Mouse (Mus musculus): ENCODE measurements around the gene Tmem223.
A peak's percentile ranks its signal among the peaks of the same experiment; 100 is the strongest.

Gene Tmem223

GRCm38 (mm10) chr19:8803204-8803780, 32.5 kb downstream of the Tmem223 start:
- no peak for DNase-seq (ENCODE audit: extremely low spot score, low spot score)

DNA sequence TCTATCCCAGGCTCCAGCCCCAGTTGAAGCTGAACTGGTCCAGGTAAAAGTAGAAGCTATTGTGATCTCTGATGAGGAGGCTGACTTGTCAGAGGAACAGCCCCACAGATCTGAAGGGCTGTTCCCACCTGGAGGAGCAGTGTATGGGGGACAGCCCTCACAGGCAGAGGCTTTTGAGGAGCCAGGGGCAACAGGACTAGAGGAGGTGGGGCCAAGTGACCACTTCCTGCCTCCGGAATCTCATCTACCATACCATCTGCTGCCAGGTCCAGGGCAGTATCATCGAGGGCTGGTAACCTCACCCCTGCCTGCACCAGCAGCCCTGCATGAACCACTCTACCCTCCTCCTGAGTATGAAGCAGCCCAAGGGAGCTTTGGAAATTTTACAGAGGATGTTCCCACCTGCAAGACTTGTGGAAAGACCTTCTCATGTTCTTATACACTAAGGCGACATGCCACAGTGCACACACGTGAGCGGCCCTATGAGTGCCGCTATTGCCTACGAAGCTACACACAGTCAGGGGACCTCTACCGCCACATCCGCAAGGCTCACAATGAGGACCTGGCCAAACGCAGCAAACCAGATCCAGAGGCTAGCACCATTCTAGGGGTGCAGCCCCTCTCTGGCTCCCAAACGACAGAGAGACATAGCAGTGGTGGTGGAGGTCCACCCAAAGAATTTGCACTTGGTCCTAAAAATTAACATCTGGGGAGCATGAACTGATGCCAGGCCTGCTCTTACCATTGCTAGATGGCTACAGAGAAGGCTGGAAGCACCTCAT, 33.3 kb downstream of the Tmem223 start:
- no peak for DNase-seq (ENCODE audit: extremely low spot score, low spot score)

- no peak for DNase-seq (ENCODE audit: extremely low spot score, low spot score)
Measured at GRCm38 (mm10) chr19:8806810-8807209, 36.0 kb downstream of the Tmem223 start.

DNA sequence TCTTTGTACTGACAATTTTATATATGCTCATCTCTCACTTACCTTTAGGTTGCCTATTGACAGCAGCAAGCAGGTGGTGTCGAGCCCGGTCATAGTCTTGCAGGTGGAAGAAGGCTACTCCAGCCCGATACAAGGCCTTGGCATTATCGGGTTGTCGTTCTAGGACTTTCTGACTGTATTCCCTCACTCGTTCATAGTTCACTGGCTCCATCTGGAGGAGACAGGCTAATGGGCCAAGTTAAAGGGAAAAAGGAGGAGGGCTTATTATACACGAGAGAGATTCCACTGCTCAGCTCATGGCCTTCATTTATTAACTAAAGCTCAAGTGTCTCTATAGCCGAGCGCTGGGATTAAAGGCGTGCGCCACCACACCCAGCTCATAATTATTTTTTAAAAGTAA, 45.0 kb downstream of the Tmem223 start:
- no peak for DNase-seq (ENCODE audit: extremely low spot score, low spot score)

DNA sequence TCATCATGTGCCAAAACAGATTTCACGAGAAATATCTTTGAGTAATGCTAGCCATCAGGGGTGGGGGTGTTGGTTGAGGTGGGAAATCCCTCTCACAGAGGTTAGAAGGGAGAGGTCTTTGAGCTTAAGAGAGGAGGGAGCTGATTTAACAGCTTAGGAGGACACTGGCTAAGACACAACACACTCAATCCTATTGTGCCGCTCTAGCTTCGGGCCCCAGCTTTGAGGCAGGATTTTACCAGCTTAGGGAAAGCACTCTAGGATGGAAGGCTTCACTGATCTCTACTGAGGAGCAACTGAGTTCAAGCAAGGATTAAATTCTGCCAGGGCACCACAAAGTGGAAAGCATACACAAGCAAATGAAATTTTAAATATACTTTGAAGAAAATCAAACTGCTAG, 46.2 kb downstream of the Tmem223 start:
- no peak for DNase-seq (ENCODE audit: extremely low spot score, low spot score)

GRCm38 (mm10) chr19:8818301-8818798, 47.6 kb downstream of the Tmem223 start:
- no peak for DNase-seq (ENCODE audit: extremely low spot score, low spot score)

DNA sequence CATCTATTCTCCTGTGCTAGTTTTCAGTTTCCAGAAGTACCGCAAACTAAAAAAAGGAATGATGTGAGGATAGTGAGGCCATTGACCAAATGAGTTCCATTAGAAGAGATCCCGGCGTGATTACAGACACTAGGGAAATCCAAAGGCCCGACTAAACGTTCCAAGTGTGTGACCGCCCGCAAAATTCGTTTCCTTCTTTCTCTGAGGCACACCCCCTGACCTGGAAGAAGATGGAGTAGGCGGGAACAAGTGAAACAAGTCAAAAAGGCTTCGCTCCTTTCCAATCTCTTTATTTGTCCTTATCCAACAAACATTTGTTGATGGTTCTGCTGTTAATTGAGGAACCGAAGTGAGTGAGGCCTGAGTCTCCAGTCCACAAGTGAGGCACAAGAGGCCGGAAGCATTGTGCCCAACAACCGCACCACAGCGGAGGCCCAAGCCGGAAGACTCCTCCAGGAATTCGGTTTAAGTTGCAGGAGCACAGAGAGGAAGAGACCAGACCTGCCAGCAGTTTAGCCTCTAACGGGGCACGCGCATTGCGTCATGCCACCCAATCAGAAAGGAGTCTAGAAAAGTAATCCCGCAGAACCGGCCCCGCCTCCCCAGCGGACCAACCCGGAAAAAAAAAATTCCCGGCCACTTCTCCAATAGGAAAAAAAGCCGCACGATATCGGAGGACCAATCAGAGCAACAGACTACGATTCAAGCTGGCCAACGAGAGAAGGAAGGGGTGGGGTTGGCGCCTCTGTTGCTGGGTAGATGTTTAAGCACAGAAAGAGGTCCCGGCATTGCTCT, 48.2 kb downstream of the Tmem223 start, which contains the start of gene Ttc9c:
Gene Ttc9c, minus strand, starts transcription at position 533 of the 795 bp plus-strand sequence.
- peak; percentile 93 for DNase-seq (ENCODE audit: extremely low spot score, low spot score)

GRCm38 (mm10) chr19:8819596-8820423, 49.0 kb downstream of the Tmem223 start, which contains the start of gene Hnrnpul2:
Hnrnpul2 (plus strand) TSS chr19:8820010.
- DNase-seq (ENCODE audit: extremely low spot score, low spot score), result peak; percentile 96

DNA sequence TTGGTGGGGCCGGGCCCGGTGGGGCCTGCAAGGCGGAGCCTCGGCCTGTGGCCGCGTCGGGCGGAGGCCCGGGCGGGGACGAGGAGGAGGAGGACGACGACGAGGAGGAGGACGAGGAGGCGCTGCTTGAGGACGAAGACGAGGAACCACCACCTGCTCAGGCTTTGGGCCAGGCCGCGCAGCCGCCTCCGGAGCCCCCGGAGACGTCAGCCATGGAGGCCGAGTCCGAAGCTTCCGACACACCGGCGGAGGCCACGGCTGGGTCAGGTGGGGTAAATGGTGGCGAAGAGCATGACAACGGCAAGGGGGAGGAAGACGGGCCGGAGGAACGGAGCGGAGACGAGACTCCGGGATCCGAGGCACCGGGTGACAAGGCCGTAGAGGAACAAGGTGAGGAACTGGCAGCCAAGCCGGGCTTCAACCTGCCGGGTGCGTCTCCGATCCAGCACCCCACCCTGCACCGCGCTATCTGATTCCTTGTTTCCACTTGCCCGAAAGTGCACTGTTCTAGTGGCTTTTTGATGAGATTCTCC, 49.7 kb downstream of the Tmem223 start:
- DNase-seq (ENCODE audit: extremely low spot score, low spot score), result peak; percentile 52

- no peak for DNase-seq (ENCODE audit: extremely low spot score, low spot score)
Measured at GRCm38 (mm10) chr19:8821146-8821545, 50.4 kb downstream of the Tmem223 start.
